Mouse (Mus musculus): Measurements from ENCODE around the gene Gm12258.

DNA sequence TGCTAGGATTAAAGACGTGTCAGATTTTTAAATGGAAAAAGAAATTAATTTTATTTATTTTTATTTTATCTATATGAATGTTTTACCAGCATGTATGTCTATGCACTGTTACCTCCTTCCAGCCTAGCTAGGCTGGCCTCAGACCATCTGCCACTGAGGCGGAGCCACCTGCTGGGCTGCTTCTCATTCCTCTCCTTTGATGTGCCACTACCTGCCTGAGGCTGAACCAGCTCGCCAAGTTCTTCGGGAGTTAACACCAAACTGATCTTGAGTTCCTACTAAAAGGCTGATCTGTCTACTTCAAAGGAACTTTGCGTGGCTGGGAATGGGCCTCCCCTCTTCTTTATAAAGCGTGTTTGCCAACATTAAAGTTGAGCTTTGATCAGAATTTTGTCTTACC, 47.5 kb downstream of the Gm12258 start:
- TF ChIP-seq CTCF (IDR thresholded peaks at IDR 0.05; ENCODE audit: control insufficient read depth, insufficient read depth, insufficient replicate concordance, low read depth, low read length) = no peak
- no peak for TF ChIP-seq POLR2A (IDR thresholded peaks at IDR 0.05; ENCODE audit: control insufficient read depth, low read depth, low read length)
